Mouse (Mus musculus) lung, postnatal 0 days (tissue): ENCODE results near the gene Trim46. TPM values are rescaled to one million over a fixed set of nuclear protein-coding genes. Genes with fewer than 3 reads are reported as not detected.

Experiments used
- ATAC-seq: fragments of 200-750 bp; cut with Nextera tagmentation; 2 replicates; pipeline ENCODE4 v1.8.0; 2017; ENCODE audit warnings: moderate library complexity
- DNase-seq: peaks from one replicate; pipeline ENCODE4 v3.0.0-alpha.2; 2016; ENCODE audit warnings: low spot score
- H3K27ac ChIP-seq: fragments of 300-500 bp; sonication (generic); 2 replicates; pipeline ENCODE4 v1.5.1; 2014; ENCODE audit warnings: antibody characterized with exemption, mild to moderate bottlenecking, low read length, mixed read lengths
- H3K27me3 ChIP-seq: fragments of 300-500 bp; sonication (generic); replicated peaks from 2 replicates; pipeline ENCODE4 v1.6.1; 2014; ENCODE audit warnings: low read length, mixed read lengths; ENCODE audit not compliant: insufficient read depth
- H3K36me3 ChIP-seq: fragments of 300-500 bp; sonication (generic); 2 replicates; pipeline ENCODE4 v1.6.1; 2014; ENCODE audit warnings: low read length, mixed read lengths; ENCODE audit not compliant: insufficient read depth
- H3K4me1 ChIP-seq: fragments of 300-500 bp; sonication (generic); 2 replicates; pipeline ENCODE4 v1.6.1; 2014; ENCODE audit warnings: antibody characterized with exemption, low read depth, low read length, mixed read lengths; ENCODE audit not compliant: insufficient read depth
- H3K4me2 ChIP-seq: fragments of 300-500 bp; sonication (generic); replicated peaks from 2 replicates; pipeline ENCODE4 v1.6.1; 2014; ENCODE audit warnings: low read depth, mild to moderate bottlenecking, low read length, moderate library complexity, mixed read lengths
- H3K4me3 ChIP-seq: fragments of 300-500 bp; sonication (generic); 2 replicates; pipeline ENCODE4 v1.5.1; 2014; ENCODE audit warnings: low read depth, low read length
- H3K9ac ChIP-seq: fragments of 300-500 bp; sonication (generic); replicated peaks from 2 replicates; pipeline ENCODE4 v1.6.1; 2014; ENCODE audit warnings: low read depth, mild to moderate bottlenecking
- H3K9me3 ChIP-seq: fragments of 300-500 bp; sonication (generic); 2 replicates; pipeline ENCODE4 v1.6.1; 2016; ENCODE audit warnings: low read length, mixed read lengths
- CTCF ChIP-seq: IDR thresholded peaks from 2 replicates; pipeline ENCODE4 v1.5.1; 2016; ENCODE audit warnings: antibody characterized with exemption, mild to moderate bottlenecking
- EP300 ChIP-seq: IDR thresholded peaks from 2 replicates; pipeline ENCODE4 v1.6.1; 2016; ENCODE audit warnings: antibody characterized with exemption, mild to moderate bottlenecking, control low read depth
- WGBS: fragments of 180-500 bp; shearing (Covaris S2); extraction: QIAGEN DNeasy Blood & Tissue Kit; methylation state at CpG from one replicate; pipeline ENCODE4 v1.1.7; 2014; 5-methylcytosine and 5-hydroxymethylcytosine counted together
- polyA plus RNA-seq: library from polyadenylated mRNA; unstranded; fragments of >200 nt; fragmentation: Nextera tagmentation; extraction: Ambion mirVana; gene quantifications from 2 replicates; pipeline ENCODE4 v1.2.1, GENCODE M21; 2015

The Trim46 gene
- polyA plus RNA-seq, 1 experiment from 2014 or later, result 1.8 TPM

- TF ChIP-seq EP300 (no peak), CTCF (peak; percentile 48)
- no peak overlapping the region for H3K4me3 ChIP-seq
- DNase-seq, result peak; percentile 43
- WGBS, result 18% methylated on average over 7 of the region's 7 CpGs
- no peaks in the 10 kb centered on the region for H3K36me3 ChIP-seq
- H3K27ac ChIP-seq, result no peak overlapping the region
- H3K9ac ChIP-seq, result no peak overlapping the region
- H3K9me3 ChIP-seq, result no peaks in the 10 kb centered on the region
- no peaks in the 10 kb centered on the region for H3K4me1 ChIP-seq
- H3K4me2 ChIP-seq, result no peak overlapping the region
- peak; percentile 49 for ATAC-seq
- no peaks in the 10 kb centered on the region for H3K27me3 ChIP-seq
Observed at GRCm38 (mm10) chr3:89288503-89288928, 42.4 kb upstream of the Trim46 start.

- H3K9me3 ChIP-seq, result no peaks in the 10 kb centered on the region
- H3K4me2 ChIP-seq, result no peak overlapping the region
- no peak overlapping the region for H3K4me3 ChIP-seq
- H3K27me3 ChIP-seq, result no peaks in the 10 kb centered on the region
- no peak overlapping the region for H3K9ac ChIP-seq
- DNase-seq (no peak), ATAC-seq (no peak)
- no peaks in the 10 kb centered on the region for H3K36me3 ChIP-seq
- no peaks in the 10 kb centered on the region for H3K4me1 ChIP-seq
- TF ChIP-seq CTCF (no peak), EP300 (no peak)
- WGBS, result 52% methylated on average over 5 of the region's 5 CpGs
- no peak overlapping the region for H3K27ac ChIP-seq
Observed at GRCm38 (mm10) chr3:89287286-89287685, 41.2 kb upstream of the Trim46 start.

- peaks cover 8% of the 10 kb centered on the region; the same call in 1 of the 2 replicates for H3K4me1 ChIP-seq
- DNase-seq (no peak), ATAC-seq (no peak)
- no peak overlapping the region for H3K9ac ChIP-seq
- H3K27ac ChIP-seq, result no peak overlapping the region
- no peaks in the 10 kb centered on the region for H3K9me3 ChIP-seq
- H3K4me3 ChIP-seq, result no peak overlapping the region
- H3K36me3 ChIP-seq, result no peaks in the 10 kb centered on the region
- no peaks in the 10 kb centered on the region for H3K27me3 ChIP-seq
- no peak overlapping the region for H3K4me2 ChIP-seq
- WGBS, result 34% methylated on average over 2 of the region's 2 CpGs
- TF ChIP-seq EP300 (no peak), CTCF (no peak)
Observed at GRCm38 (mm10) chr3:89285526-89285925, 39.4 kb upstream of the Trim46 start.

- H3K9me3 ChIP-seq, result no peaks in the 10 kb centered on the region
- ATAC-seq, result no peak
- H3K36me3 ChIP-seq, result no peaks in the 10 kb centered on the region
- peaks cover 8% of the 10 kb centered on the region; the same call in 1 of the 2 replicates for H3K4me1 ChIP-seq
- no peak for TF ChIP-seq CTCF
- no peak for TF ChIP-seq EP300
- H3K9ac ChIP-seq, result no peak overlapping the region
- DNase-seq, result no peak
- H3K27ac ChIP-seq, result no peak overlapping the region
- no peaks in the 10 kb centered on the region for H3K27me3 ChIP-seq
- 66% methylated on average over 3 of the region's 3 CpGs for WGBS
- H3K4me2 ChIP-seq, result no peak overlapping the region
- H3K4me3 ChIP-seq, result no peak overlapping the region
Observed at GRCm38 (mm10) chr3:89284261-89284660, 38.2 kb upstream of the Trim46 start.

GRCm38 (mm10) chr3:89282291-89282643 is 36.2 kb upstream of the Trim46 start:
- no peak for ATAC-seq
- WGBS, result 23% methylated on average over 4 of the region's 4 CpGs
- Histone ChIP-seq H3K27ac (no peak overlapping the region), H3K36me3 (no peaks in the 10 kb centered on the region), H3K9ac (no peak overlapping the region), H3K4me1 (peaks cover 8% of the 10 kb centered on the region; the same call in 1 of the 2 replicates), H3K4me3 (no peak overlapping the region), H3K27me3 (no peaks in the 10 kb centered on the region), H3K9me3 (no peaks in the 10 kb centered on the region), H3K4me2 (no peak overlapping the region)
- TF ChIP-seq EP300, result no peak
- TF ChIP-seq CTCF, result no peak
- DNase-seq, result no peak

- H3K9me3 ChIP-seq, result no peaks in the 10 kb centered on the region
- 0 out of 2 replicates have a peak overlapping the region, but pooled peaks have one; percentile 12 for H3K9ac ChIP-seq
- TF ChIP-seq EP300 (no peak), CTCF (peak; percentile 96)
- peak overlapping the region; percentile 76 for H3K4me3 ChIP-seq
- H3K36me3 ChIP-seq, result no peaks in the 10 kb centered on the region
- ATAC-seq, result no peak
- DNase-seq, result peak; percentile 90
- H3K4me2 ChIP-seq, result peak overlapping the region; percentile 81
- H3K27me3 ChIP-seq, result no peaks in the 10 kb centered on the region
- peak overlapping the region; percentile 97 for H3K27ac ChIP-seq
- 10% methylated on average over 20 of the region's 20 CpGs for WGBS
- H3K4me1 ChIP-seq, result peaks cover 8% of the 10 kb centered on the region; the same call in 1 of the 2 replicates
Observed at GRCm38 (mm10) chr3:89281579-89282290, 35.6 kb upstream of the Trim46 start.
